Mouse (Mus musculus): ENCODE measurements around the gene Reep1. TPM values are rescaled to one million over a fixed set of nuclear protein-coding genes. Genes with fewer than 3 reads are reported as not detected.
"Not testable (repeated sequence)": the region's sequence is repeated elsewhere in the genome, so short reads cannot be mapped to it uniquely, and the experiment has no call there.

Reep1 gene
- total RNA-seq, 1 experiment from 2014 or later = 0.73 TPM

GRCm38 (mm10) chr6:71829768-71830167, 122.4 kb downstream of the Reep1 start:
- no peak for ATAC-seq (replicated peaks; ENCODE audit: low read depth, poor library complexity, severe bottlenecking)

DNA sequence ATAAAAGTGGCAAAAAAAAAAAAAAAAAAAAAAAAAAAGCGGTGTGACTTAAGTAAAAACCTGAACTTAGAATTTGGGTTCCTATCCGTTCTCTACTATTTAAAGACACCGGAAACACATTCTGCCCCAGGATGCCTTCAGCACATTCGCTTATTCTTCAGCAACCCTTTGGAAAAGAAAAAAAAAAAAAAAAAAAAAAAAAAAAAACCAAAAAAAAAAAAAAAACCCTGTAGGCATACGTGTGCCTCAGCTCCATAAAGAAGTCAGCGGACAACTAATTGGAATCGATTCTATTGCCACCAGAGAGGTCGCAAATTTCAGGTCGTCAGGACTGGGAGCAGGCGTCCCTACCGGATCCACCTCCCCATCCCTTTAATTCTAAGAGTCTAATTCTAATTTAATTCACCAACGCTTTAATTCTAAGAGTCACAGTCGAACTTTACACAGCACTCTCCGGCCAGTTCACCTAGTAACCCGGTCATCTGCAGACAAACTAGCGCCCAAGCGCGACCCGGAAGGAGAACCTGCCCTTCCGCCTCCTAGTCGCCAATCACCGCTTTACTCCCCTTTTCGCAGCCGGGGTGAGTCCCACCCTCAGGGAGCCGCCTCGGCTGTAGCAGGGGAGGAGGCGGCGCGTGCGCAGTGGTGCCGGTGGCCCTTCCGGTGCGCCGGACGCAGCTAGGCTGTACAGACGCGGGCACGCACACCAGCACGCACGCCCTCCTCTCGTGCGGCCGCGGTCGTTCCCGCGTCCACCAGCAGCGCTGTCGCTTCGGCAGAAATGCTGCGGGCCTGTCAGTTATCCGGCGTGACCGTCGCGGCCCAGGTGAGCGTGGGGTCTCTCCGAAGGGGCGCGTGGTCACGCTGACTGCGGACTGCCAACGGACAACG, 123.6 kb downstream of the Reep1 start, which contains the start of gene Immt:
TSS of gene Immt (plus strand) at position 642 of the 891 bp plus-strand sequence.
- ATAC-seq (replicated peaks; ENCODE audit: low read depth, poor library complexity, severe bottlenecking) = peak; percentile 94

GRCm38 (mm10) chr6:71831581-71831960, 124.2 kb downstream of the Reep1 start:
- ATAC-seq (replicated peaks; ENCODE audit: low read depth, poor library complexity, severe bottlenecking) = peak; percentile 95

DNA sequence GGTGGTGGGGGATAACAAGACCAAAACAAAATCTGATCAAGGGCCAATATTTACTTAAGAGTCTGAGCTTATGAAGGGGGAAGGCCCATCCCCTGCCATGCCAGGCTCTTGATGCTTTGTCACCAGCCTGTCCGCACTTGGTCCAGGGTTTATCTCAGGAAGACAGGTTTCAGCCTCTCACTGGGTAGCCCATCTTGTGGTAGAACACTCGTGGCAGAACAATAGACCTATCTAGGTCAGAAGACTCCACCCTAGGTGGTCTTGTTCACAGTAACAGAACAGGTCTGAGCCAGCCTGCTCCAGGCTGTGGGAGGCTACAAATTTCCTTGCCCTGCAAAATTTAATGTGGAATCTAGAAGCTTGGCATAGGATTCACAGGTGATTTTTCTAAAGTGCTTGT, 129.4 kb downstream of the Reep1 start:
- ATAC-seq (replicated peaks; ENCODE audit: low read depth, poor library complexity, severe bottlenecking) = no peak

GRCm38 (mm10) chr6:71839815-71840214, 132.5 kb downstream of the Reep1 start:
- no peak for ATAC-seq (replicated peaks; ENCODE audit: low read depth, poor library complexity, severe bottlenecking)

DNA sequence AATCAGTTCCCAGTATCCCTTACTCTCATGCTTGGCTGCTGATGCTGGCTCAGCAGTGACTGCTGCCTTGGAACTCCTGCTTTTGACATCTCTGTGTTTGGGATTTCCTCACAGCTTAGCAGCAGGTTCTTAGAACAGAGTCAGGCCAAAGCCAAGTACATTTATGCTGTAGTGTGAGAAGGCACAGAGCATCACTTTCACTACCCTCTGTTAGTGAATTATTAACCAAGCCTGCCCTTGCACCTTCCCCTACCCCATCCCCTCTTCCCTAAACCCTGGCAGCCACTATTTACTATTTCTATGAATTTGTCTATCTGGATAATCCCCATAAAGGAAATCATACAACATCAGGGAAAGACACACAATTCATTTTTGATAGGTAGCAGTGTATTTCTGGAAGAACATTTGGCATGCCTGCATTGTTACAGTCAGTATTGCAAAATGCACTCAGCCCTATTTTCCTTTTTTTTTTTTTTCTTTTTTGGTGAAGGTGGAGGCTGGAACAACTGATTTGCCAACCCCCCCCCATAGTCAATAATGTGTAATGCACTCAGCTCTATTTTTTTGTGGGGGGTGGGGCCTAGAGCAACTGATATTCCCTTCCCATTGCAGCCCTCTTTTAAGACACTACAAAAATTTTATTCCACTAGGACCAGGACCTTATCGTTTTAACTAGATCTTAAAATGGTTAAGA, 133.4 kb downstream of the Reep1 start:
- no peak for ATAC-seq (replicated peaks; ENCODE audit: low read depth, poor library complexity, severe bottlenecking)

GRCm38 (mm10) chr6:71846906-71847305, 139.5 kb downstream of the Reep1 start:
- ATAC-seq (replicated peaks; ENCODE audit: low read depth, poor library complexity, severe bottlenecking) = not testable (repeated sequence)

Other genes starting within 250 kb of the Reep1 start
- gene Rnf103, start 213.7 kb upstream of the Reep1 start, total RNA-seq (2017) = 12.5 and 18.3 TPM in 2 replicates
- gene Chmp3, start 163.8 kb upstream of the Reep1 start, total RNA-seq (2017) = 117 and 139 TPM in 2 replicates
- 47.0 and 58.3 TPM in 2 replicates for gene Kdm3a, start 74.6 kb upstream of the Reep1 start, total RNA-seq (2017)
- 41.8 and 42.1 TPM in 2 replicates for gene Mrpl35, start 119.4 kb downstream of the Reep1 start, total RNA-seq (2017)
- 127 and 157 TPM in 2 replicates for gene Immt, start 123.8 kb downstream of the Reep1 start, total RNA-seq (2017)
- gene Ptcd3, start 201.2 kb downstream of the Reep1 start, total RNA-seq (2017) = 159 and 193 TPM in 2 replicates
- 73.8 and 101 TPM in 2 replicates for gene Polr1a, start 201.5 kb downstream of the Reep1 start, total RNA-seq (2017)